Mouse (Mus musculus) lung, adult 10 weeks (tissue): Measurements from ENCODE around the gene Prkag3. TPM values are rescaled to one million over a fixed set of nuclear protein-coding genes. Genes with fewer than 3 reads are reported as not detected.

ENCODE experiments used
- polyA plus RNA-seq: library from polyadenylated mRNA; stranded (reverse); fragments of 350-450 nt; fragmentation: Illumina TruSeq; extraction: RNeasy Lipid Tissue Mini Kit (QIAGEN cat#74804); gene quantifications from one replicate; pipeline ENCODE4 v1.2.3, GENCODE M21; 2014; ENCODE audit warnings: low read depth, low replicate concordance; ENCODE audit not compliant: insufficient read depth

The Prkag3 gene
- 1.6 TPM for polyA plus RNA-seq

GRCm38 (mm10) chr1:74748643-74749271 lies at the start of gene Prkag3:
Gene Prkag3 (minus strand): TSS chr1:74749221.

GRCm38 (mm10) chr1:74791249-74791648 lies 42.2 kb upstream of the Prkag3 start, which contains the start of gene Wnt10a:
Gene Wnt10a (plus strand): TSS chr1:74791516.

GRCm38 (mm10) chr1:74771845-74771930 lies 22.7 kb upstream of the Prkag3 start, which contains the start of gene Wnt6:
Gene Wnt6 (plus strand): TSS chr1:74771892.

GRCm38 (mm10) chr1:74713099-74713858 lies 35.7 kb downstream of the Prkag3 start, which contains the start of gene Cyp27a1:
Gene Cyp27a1 (plus strand): TSS chr1:74713574.

Other genes starting within 250 kb of the Prkag3 start
- 9.2 TPM for gene Cnot9, start 243.2 kb downstream of the Prkag3 start, polyA plus RNA-seq
- gene Plcd4, start 206.3 kb downstream of the Prkag3 start, polyA plus RNA-seq = 0.43 TPM
- 3.3 TPM for gene Usp37, start 204.9 kb downstream of the Prkag3 start, polyA plus RNA-seq
- 3.2 TPM for gene Zfp142, start 161.0 kb downstream of the Prkag3 start, polyA plus RNA-seq
- gene Bcs1l, start 160.9 kb downstream of the Prkag3 start, polyA plus RNA-seq = 8.5 TPM
- gene Rnf25, start 147.8 kb downstream of the Prkag3 start, polyA plus RNA-seq = 27.4 TPM
- gene Stk36, start 147.8 kb downstream of the Prkag3 start, polyA plus RNA-seq = 2.8 TPM
- 5.7 TPM for gene Ttll4, start 87.5 kb downstream of the Prkag3 start, polyA plus RNA-seq
- 18.6 TPM for gene Cyp27a1, start 35.6 kb downstream of the Prkag3 start, polyA plus RNA-seq
- gene Wnt6, start 22.7 kb upstream of the Prkag3 start, polyA plus RNA-seq = 0.14 TPM
- not detected for gene Wnt10a, start 42.3 kb upstream of the Prkag3 start, polyA plus RNA-seq
- not detected for gene Cdk5r2, start 105.7 kb upstream of the Prkag3 start, polyA plus RNA-seq
- gene Fev, start 136.2 kb upstream of the Prkag3 start, polyA plus RNA-seq = not detected
- gene Cryba2, start 143.9 kb upstream of the Prkag3 start, polyA plus RNA-seq = not detected
- gene Cfap65, start 186.4 kb upstream of the Prkag3 start, polyA plus RNA-seq = 3.6 TPM
- gene Ihh, start 202.5 kb upstream of the Prkag3 start, polyA plus RNA-seq = not detected